Mouse (Mus musculus) heart, postnatal 0 days (tissue): ENCODE measurements around the gene Gpr39. TPM values are rescaled to one million over a fixed set of nuclear protein-coding genes. Genes with fewer than 3 reads are reported as not detected.

Experiments used
- ATAC-seq: fragments of 200-750 bp; cut with Nextera tagmentation; 2 replicates; pipeline ENCODE4 v1.8.0; 2017; ENCODE audit warnings: low read depth, moderate number of reproducible peaks, moderate library complexity; ENCODE audit not compliant: insufficient read depth
- DNase-seq: peaks from one replicate; pipeline ENCODE4 v3.0.0-alpha.2; 2016; ENCODE audit warnings: low spot score
- H3K27ac ChIP-seq: fragments of 300-500 bp; sonication (generic); 2 replicates; pipeline ENCODE4 v1.5.1; 2014; ENCODE audit warnings: low read depth, mild to moderate bottlenecking
- H3K27me3 ChIP-seq: fragments of 300-500 bp; sonication (generic); 2 replicates; pipeline ENCODE4 v1.6.1; 2014; ENCODE audit warnings: low read length, mixed read lengths; ENCODE audit not compliant: control insufficient read depth, insufficient read depth
- H3K36me3 ChIP-seq: fragments of 300-500 bp; sonication (generic); replicated peaks from 2 replicates; pipeline ENCODE4 v1.6.1; 2014; ENCODE audit warnings: low read length, mixed read lengths; ENCODE audit not compliant: control insufficient read depth, insufficient read depth
- H3K4me1 ChIP-seq: fragments of 300-500 bp; sonication (generic); 2 replicates; pipeline ENCODE4 v1.6.1; 2014; ENCODE audit warnings: antibody characterized with exemption; ENCODE audit not compliant: control insufficient read depth, insufficient read depth
- H3K4me2 ChIP-seq: fragments of 300-500 bp; sonication (generic); 2 replicates; pipeline ENCODE4 v1.6.1; 2014; ENCODE audit warnings: low read depth, mild to moderate bottlenecking, low read length, moderate library complexity
- H3K4me3 ChIP-seq: fragments of 300-500 bp; sonication (generic); 2 replicates; pipeline ENCODE4 v1.5.1; 2014; ENCODE audit warnings: low read depth, low read length
- H3K9ac ChIP-seq: fragments of 300-500 bp; sonication (generic); replicated peaks from 2 replicates; pipeline ENCODE4 v1.6.1; 2014; ENCODE audit warnings: low read depth, low read length, mixed read lengths
- H3K9me3 ChIP-seq: fragments of 300-500 bp; sonication (generic); replicated peaks from 2 replicates; pipeline ENCODE4 v1.6.1; 2016; ENCODE audit warnings: low read length; ENCODE audit not compliant: control insufficient read depth
- CTCF ChIP-seq: IDR thresholded peaks from 2 replicates; pipeline ENCODE4 v1.5.1; 2016; ENCODE audit warnings: antibody characterized with exemption, control low read depth, low read depth
- EP300 ChIP-seq: IDR thresholded peaks from 2 replicates; pipeline ENCODE4 v1.6.1; 2016; ENCODE audit warnings: antibody characterized with exemption, low read depth
- WGBS: fragments of 180-500 bp; shearing (Covaris S2); extraction: QIAGEN DNeasy Blood & Tissue Kit; methylation state at CpG from one replicate; pipeline ENCODE4 v1.1.7; 2014; 5-methylcytosine and 5-hydroxymethylcytosine counted together
- polyA plus RNA-seq: library from polyadenylated mRNA; unstranded; fragments of >200 nt; fragmentation: Nextera tagmentation; extraction: Ambion mirVana; gene quantifications from 2 replicates; pipeline ENCODE4 v1.2.1, GENCODE M21; 2015
- total RNA-seq: library from RNA; depleted of rRNA; stranded (reverse); fragments of >200 nt; gene quantifications from 2 replicates; pipeline ENCODE4 v1.2.3, GENCODE M21; 2014; ENCODE audit warnings: low replicate concordance

Gpr39 gene
- total and polyA plus RNA-seq, 2 experiments from 2014 or later = 0.27 to 1.1 TPM

- Histone ChIP-seq H3K4me3 (no peak overlapping the region), H3K9me3 (no peaks in the 10 kb centered on the region), H3K4me2 (no peak overlapping the region), H3K36me3 (no peaks in the 10 kb centered on the region), H3K27ac (no peak overlapping the region), H3K27me3 (no peaks in the 10 kb centered on the region), H3K9ac (no peak overlapping the region), H3K4me1 (no peaks in the 10 kb centered on the region)
- no peak for DNase-seq
- TF ChIP-seq CTCF = no peak
- TF ChIP-seq EP300 = no peak
- no peak for ATAC-seq
- 83% methylated on average over 5 of the region's 5 CpGs for WGBS
These were observed 123.7 kb downstream of the Gpr39 start for GRCm38 (mm10) chr1:125800506-125800905.

DNA sequence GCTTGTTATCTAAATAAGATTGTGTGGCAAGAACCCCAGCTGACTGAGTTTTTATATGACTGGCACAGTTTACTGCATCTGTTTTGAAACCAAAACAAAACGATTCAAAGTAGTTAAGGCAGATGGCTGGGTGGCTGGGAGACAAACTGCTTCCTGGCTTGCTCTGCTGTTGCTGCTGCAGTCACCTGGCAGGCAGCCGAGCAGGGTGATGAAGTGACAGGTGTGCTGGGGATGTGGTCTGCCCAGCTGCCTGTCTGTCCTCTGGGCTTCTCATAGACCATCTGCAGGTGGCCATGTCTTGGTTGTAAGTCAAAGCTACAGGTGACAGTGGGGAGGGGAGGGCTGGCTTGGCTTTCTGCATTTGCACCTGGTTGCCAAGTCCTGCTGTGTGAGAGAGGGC, 131.6 kb downstream of the Gpr39 start:
- DNase-seq (no peak), ATAC-seq (no peak)
- no peak overlapping the region for H3K9ac ChIP-seq
- H3K27me3 ChIP-seq = no peaks in the 10 kb centered on the region
- no peak overlapping the region for H3K4me3 ChIP-seq
- H3K4me2 ChIP-seq = no peak overlapping the region
- TF ChIP-seq CTCF (no peak), EP300 (no peak)
- H3K36me3 ChIP-seq = no peaks in the 10 kb centered on the region
- no peaks in the 10 kb centered on the region for H3K4me1 ChIP-seq
- no peak overlapping the region for H3K27ac ChIP-seq
- WGBS = 40% methylated on average over 2 of the region's 2 CpGs
- H3K9me3 ChIP-seq = no peaks in the 10 kb centered on the region

DNA sequence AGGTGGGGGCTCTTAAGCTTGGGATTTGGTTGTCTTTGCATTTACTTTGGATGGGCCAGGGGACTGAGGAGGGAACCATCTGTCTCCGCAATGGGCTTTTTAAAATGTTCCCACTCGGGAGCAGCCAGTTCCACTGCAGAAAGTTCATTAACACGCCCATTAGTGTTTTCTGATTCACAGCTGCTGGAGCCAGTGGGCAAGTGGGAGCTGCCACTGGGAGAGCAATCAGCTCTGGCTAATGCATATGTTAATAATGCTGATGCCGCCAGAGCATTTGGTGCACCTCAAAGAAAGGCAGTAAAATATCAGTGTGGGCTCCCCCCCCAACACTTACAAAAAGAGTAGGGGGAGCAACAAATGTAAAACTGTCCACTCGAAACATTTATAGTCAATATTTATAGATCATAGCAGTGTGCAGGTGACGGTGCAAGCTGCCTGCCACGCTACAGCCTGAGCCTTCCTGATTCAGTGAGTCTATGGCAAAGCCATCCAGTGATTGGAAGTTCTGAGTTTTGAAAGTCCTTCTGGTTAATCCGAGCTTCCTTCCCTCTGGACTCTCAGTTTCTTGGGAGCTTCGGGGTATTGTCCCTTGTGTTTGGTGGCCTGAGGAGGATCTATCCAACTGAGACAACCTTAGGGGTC, 136.5 kb downstream of the Gpr39 start:
- H3K4me2 ChIP-seq = no peak overlapping the region
- no peaks in the 10 kb centered on the region for H3K27me3 ChIP-seq
- H3K9ac ChIP-seq = no peak overlapping the region
- 72% methylated on average over 9 of the region's 9 CpGs for WGBS
- no peaks in the 10 kb centered on the region for H3K36me3 ChIP-seq
- H3K27ac ChIP-seq = no peak overlapping the region
- TF ChIP-seq CTCF (no peak), EP300 (no peak)
- no peak overlapping the region for H3K4me3 ChIP-seq
- ATAC-seq = no peak
- no peak for DNase-seq
- no peaks in the 10 kb centered on the region for H3K4me1 ChIP-seq
- H3K9me3 ChIP-seq = no peaks in the 10 kb centered on the region

- no peak overlapping the region for H3K4me2 ChIP-seq
- H3K36me3 ChIP-seq = no peaks in the 10 kb centered on the region
- no peaks in the 10 kb centered on the region for H3K4me1 ChIP-seq
- TF ChIP-seq EP300 = no peak
- TF ChIP-seq CTCF = no peak
- no peak overlapping the region for H3K9ac ChIP-seq
- H3K27me3 ChIP-seq = no peaks in the 10 kb centered on the region
- no peak overlapping the region for H3K27ac ChIP-seq
- DNase-seq (no peak), ATAC-seq (no peak)
- no peaks in the 10 kb centered on the region for H3K9me3 ChIP-seq
- 83% methylated on average over 7 of the region's 7 CpGs for WGBS
- H3K4me3 ChIP-seq = no peak overlapping the region
These were observed 144.3 kb downstream of the Gpr39 start for GRCm38 (mm10) chr1:125821101-125821500.

GRCm38 (mm10) chr1:125823611-125824010, 146.8 kb downstream of the Gpr39 start:
- ATAC-seq (no peak), DNase-seq (no peak)
- H3K27ac ChIP-seq = no peak overlapping the region
- no peak overlapping the region for H3K4me3 ChIP-seq
- TF ChIP-seq CTCF (no peak), EP300 (no peak)
- no peak overlapping the region for H3K4me2 ChIP-seq
- H3K4me1 ChIP-seq = no peaks in the 10 kb centered on the region
- 82% methylated on average over 4 of the region's 4 CpGs for WGBS
- H3K36me3 ChIP-seq = no peaks in the 10 kb centered on the region
- H3K27me3 ChIP-seq = no peaks in the 10 kb centered on the region
- no peaks in the 10 kb centered on the region for H3K9me3 ChIP-seq
- H3K9ac ChIP-seq = no peak overlapping the region

- no peak for TF ChIP-seq EP300
- TF ChIP-seq CTCF = no peak
- DNase-seq = no peak
- 50% methylated on average over 1 of the region's 1 CpGs for WGBS
- Histone ChIP-seq H3K27ac (no peak overlapping the region), H3K4me2 (no peak overlapping the region), H3K4me3 (no peak overlapping the region), H3K4me1 (no peaks in the 10 kb centered on the region), H3K9me3 (no peaks in the 10 kb centered on the region), H3K27me3 (no peaks in the 10 kb centered on the region), H3K36me3 (no peaks in the 10 kb centered on the region), H3K9ac (no peak overlapping the region)
- no peak for ATAC-seq
These were observed 160.7 kb downstream of the Gpr39 start for GRCm38 (mm10) chr1:125837507-125837906.
